Mouse (Mus musculus): ENCODE measurements around the gene Rnase13. TPM values are rescaled to one million over a fixed set of nuclear protein-coding genes. Genes with fewer than 3 reads are reported as not detected.

The Rnase13 gene
- polyA plus RNA-seq (2012; fragmentation: generic; extraction: Trizol): not detected

GRCm38 (mm10) chr14:51922571-51922865 is at the start of gene Rnase13:
Gene Rnase13, minus strand, starts transcription at chr14:51922773.
- no peak for TF ChIP-seq POLR2AphosphoS2 (IDR thresholded peaks at IDR 0.05; ENCODE audit: insufficient read length, low read depth)
- no peak for TF ChIP-seq POLR2A (IDR thresholded peaks at IDR 0.05; ENCODE audit: insufficient read length, low read depth)
- no peak for TF ChIP-seq USF1 (IDR thresholded peaks at IDR 0.05; ENCODE audit: low read depth)
- TF ChIP-seq SRF (IDR thresholded peaks at IDR 0.05; ENCODE audit: control insufficient read depth, insufficient read length, low read depth): no peak
- no peak for TF ChIP-seq MAX (IDR thresholded peaks at IDR 0.05; ENCODE audit: low read depth)
- no peak for TF ChIP-seq MYOD1 (IDR thresholded peaks at IDR 0.05; ENCODE audit: control insufficient read depth in 1 of 3, insufficient read length in 2 of 3, low read depth in 2 of 3)
- no peak for TF ChIP-seq TCF12 (IDR thresholded peaks at IDR 0.05; ENCODE audit: insufficient read depth, poor library complexity, severe bottlenecking)
- no peak for TF ChIP-seq E2F4 (IDR thresholded peaks at IDR 0.05; ENCODE audit: insufficient read depth)
- no peak for TF ChIP-seq MYOG (IDR thresholded peaks at IDR 0.05; ENCODE audit: control insufficient read depth in 1 of 3, insufficient read depth in 1 of 3, insufficient read length in 2 of 3, low read depth in 2 of 3)
- TF ChIP-seq TCF3 (IDR thresholded peaks at IDR 0.05; ENCODE audit: insufficient read length, low read depth): no peak
- no peak for TF ChIP-seq CEBPB (IDR thresholded peaks at IDR 0.05; ENCODE audit: insufficient read depth, poor library complexity, severe bottlenecking)
- TF ChIP-seq REST (IDR thresholded peaks at IDR 0.05; ENCODE audit: insufficient read depth, insufficient read length): no peak
- no peaks in the 10 kb centered on the region for H3K36me3 ChIP-seq (ENCODE audit: control insufficient read depth, insufficient read depth)
- no peaks in the 10 kb centered on the region for H3K79me2 ChIP-seq (ENCODE audit: control insufficient read depth, insufficient read depth)
- no peak within 1 kb of the TSS for H3ac ChIP-seq (ENCODE audit: control insufficient read depth, insufficient read length)
- H3K4me2 ChIP-seq (ENCODE audit: low read depth): no peak within 1 kb of the TSS
- H3K27me3 ChIP-seq (ENCODE audit: control insufficient read depth, insufficient read depth, insufficient read length): peaks cover 4% of the 10 kb centered on the region
- H3K4me3 ChIP-seq: no peak within 1 kb of the TSS

DNA sequence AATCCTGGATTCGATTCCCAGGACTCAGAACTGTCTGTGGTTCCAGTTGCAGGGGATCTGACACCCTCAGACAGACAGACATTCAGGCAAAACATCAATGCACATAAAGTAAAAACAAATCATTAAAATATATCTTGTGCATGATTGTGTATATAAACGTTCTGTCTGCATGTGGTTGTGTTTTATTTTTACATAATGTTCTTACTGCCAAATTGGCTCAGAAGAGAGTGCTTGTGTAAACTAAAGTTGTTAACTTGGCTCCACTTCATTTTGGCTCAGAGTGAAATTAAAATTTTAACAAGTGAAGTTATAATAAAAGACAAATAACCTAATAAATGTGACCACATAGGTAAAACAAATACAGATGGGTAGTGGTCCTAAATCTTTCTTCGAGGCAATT is 44.8 kb upstream of the Rnase13 start:
- no peaks in the 10 kb centered on the region for H3K79me2 ChIP-seq (ENCODE audit: control insufficient read depth, insufficient read depth)
- no peak for TF ChIP-seq POLR2A (IDR thresholded peaks at IDR 0.05; ENCODE audit: insufficient read length, low read depth)
- TF ChIP-seq TCF3 (IDR thresholded peaks at IDR 0.05; ENCODE audit: insufficient read length, low read depth): no peak
- no peak for TF ChIP-seq CEBPB (IDR thresholded peaks at IDR 0.05; ENCODE audit: insufficient read depth, poor library complexity, severe bottlenecking)
- TF ChIP-seq SRF (IDR thresholded peaks at IDR 0.05; ENCODE audit: control insufficient read depth, insufficient read length, low read depth): no peak
- TF ChIP-seq E2F4 (IDR thresholded peaks at IDR 0.05; ENCODE audit: insufficient read depth): no peak
- no peak for TF ChIP-seq USF1 (IDR thresholded peaks at IDR 0.05; ENCODE audit: low read depth)
- no peak for TF ChIP-seq MYOG (IDR thresholded peaks at IDR 0.05; ENCODE audit: control insufficient read depth in 1 of 3, insufficient read depth in 1 of 3, insufficient read length in 2 of 3, low read depth in 2 of 3)
- TF ChIP-seq TCF12 (IDR thresholded peaks at IDR 0.05; ENCODE audit: insufficient read depth, poor library complexity, severe bottlenecking): no peak
- no peak for TF ChIP-seq REST (IDR thresholded peaks at IDR 0.05; ENCODE audit: insufficient read depth, insufficient read length)
- no peak for TF ChIP-seq MAX (IDR thresholded peaks at IDR 0.05; ENCODE audit: low read depth)
- no peak for TF ChIP-seq MYOD1 (IDR thresholded peaks at IDR 0.05; ENCODE audit: control insufficient read depth in 1 of 3, insufficient read length in 2 of 3, low read depth in 2 of 3)
- TF ChIP-seq POLR2AphosphoS2 (IDR thresholded peaks at IDR 0.05; ENCODE audit: insufficient read length, low read depth): no peak
- H3K4me3 ChIP-seq: no peak overlapping the region
- no peaks in the 10 kb centered on the region for H3K27me3 ChIP-seq (ENCODE audit: control insufficient read depth, insufficient read depth, insufficient read length)
- no peaks in the 10 kb centered on the region for H3K36me3 ChIP-seq (ENCODE audit: control insufficient read depth, insufficient read depth)
- H3K4me2 ChIP-seq (ENCODE audit: low read depth): no peak overlapping the region
- no peak overlapping the region for H3ac ChIP-seq (ENCODE audit: control insufficient read depth, insufficient read length)

DNA sequence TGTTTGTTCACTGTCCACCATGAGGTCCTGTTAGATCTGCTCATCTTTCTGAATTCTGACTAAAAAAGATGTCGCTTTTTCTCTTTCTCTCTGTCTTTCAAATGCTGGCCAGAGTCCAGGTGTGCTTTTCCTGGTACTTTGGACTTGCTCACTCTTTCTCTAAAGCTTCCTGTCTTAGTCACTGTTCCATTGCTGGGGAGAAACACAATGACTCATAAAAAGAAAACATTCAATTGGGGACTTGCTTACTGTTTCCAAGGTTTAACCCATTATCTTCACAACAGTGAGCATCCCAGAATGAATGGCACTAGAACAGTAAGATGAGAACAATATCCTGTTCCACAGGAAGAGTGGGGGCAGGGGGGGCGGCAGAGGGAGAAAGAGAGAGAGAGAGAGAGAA is 37.7 kb upstream of the Rnase13 start:
- Histone ChIP-seq H3K27me3 (ENCODE audit: control insufficient read depth, insufficient read depth, insufficient read length) (no peaks in the 10 kb centered on the region), H3K36me3 (ENCODE audit: control insufficient read depth, insufficient read depth) (no peaks in the 10 kb centered on the region), H3K4me2 (ENCODE audit: low read depth) (peak overlapping the region; percentile 32), H3ac (ENCODE audit: control insufficient read depth, insufficient read length) (no peak overlapping the region), H3K79me2 (ENCODE audit: control insufficient read depth, insufficient read depth) (no peaks in the 10 kb centered on the region), H3K4me3 (no peak overlapping the region)
- TF ChIP-seq SRF (IDR thresholded peaks at IDR 0.05; ENCODE audit: control insufficient read depth, insufficient read length, low read depth): no peak

GRCm38 (mm10) chr14:51943336-51943735 is 20.8 kb upstream of the Rnase13 start:
- no peak overlapping the region for H3ac ChIP-seq (ENCODE audit: control insufficient read depth, insufficient read length)
- no peak overlapping the region for H3K4me3 ChIP-seq
- no peaks in the 10 kb centered on the region for H3K79me2 ChIP-seq (ENCODE audit: control insufficient read depth, insufficient read depth)
- no peaks in the 10 kb centered on the region for H3K36me3 ChIP-seq (ENCODE audit: control insufficient read depth, insufficient read depth)
- H3K4me2 ChIP-seq (ENCODE audit: low read depth): no peak overlapping the region
- H3K27me3 ChIP-seq (ENCODE audit: control insufficient read depth, insufficient read depth, insufficient read length): no peaks in the 10 kb centered on the region
- no peak for TF ChIP-seq MYOG (IDR thresholded peaks at IDR 0.05; ENCODE audit: control insufficient read depth in 1 of 3, insufficient read depth in 1 of 3, insufficient read length in 2 of 3, low read depth in 2 of 3)

DNA sequence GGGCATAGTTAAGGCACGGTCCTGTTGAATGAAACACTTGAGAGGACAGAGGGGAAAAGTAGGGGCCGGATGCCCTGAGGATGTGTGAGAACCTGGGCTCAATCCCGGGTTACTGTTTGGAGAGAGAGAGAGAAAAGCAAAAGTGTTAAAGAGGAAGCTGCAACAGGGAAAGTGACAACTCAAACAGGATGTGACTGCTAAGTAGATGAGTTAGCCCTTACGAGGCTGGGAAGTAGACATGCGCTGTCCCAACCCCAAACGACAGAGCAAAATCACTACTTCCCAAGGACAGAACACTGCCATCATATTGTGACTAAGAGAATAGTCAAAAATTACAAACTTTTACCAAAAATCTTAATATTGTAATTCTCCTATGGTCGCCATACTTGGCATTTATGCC is 19.7 kb upstream of the Rnase13 start:
- H3K4me2 ChIP-seq (ENCODE audit: low read depth): no peak overlapping the region
- no peak overlapping the region for H3K4me3 ChIP-seq
- H3K79me2 ChIP-seq (ENCODE audit: control insufficient read depth, insufficient read depth): no peaks in the 10 kb centered on the region
- no peaks in the 10 kb centered on the region for H3K27me3 ChIP-seq (ENCODE audit: control insufficient read depth, insufficient read depth, insufficient read length)
- no peak overlapping the region for H3ac ChIP-seq (ENCODE audit: control insufficient read depth, insufficient read length)
- TF ChIP-seq MYOD1 (IDR thresholded peaks at IDR 0.05; ENCODE audit: control insufficient read depth in 1 of 3, insufficient read length in 2 of 3, low read depth in 2 of 3) (no peak), TCF3 (IDR thresholded peaks at IDR 0.05; ENCODE audit: insufficient read length, low read depth) (no peak), SRF (IDR thresholded peaks at IDR 0.05; ENCODE audit: control insufficient read depth, insufficient read length, low read depth) (no peak), MAX (IDR thresholded peaks at IDR 0.05; ENCODE audit: low read depth) (no peak), CEBPB (IDR thresholded peaks at IDR 0.05; ENCODE audit: insufficient read depth, poor library complexity, severe bottlenecking) (no peak), MYOG (IDR thresholded peaks at IDR 0.05; ENCODE audit: control insufficient read depth in 1 of 3, insufficient read depth in 1 of 3, insufficient read length in 2 of 3, low read depth in 2 of 3) (no peak), E2F4 (IDR thresholded peaks at IDR 0.05; ENCODE audit: insufficient read depth) (no peak), TCF12 (IDR thresholded peaks at IDR 0.05; ENCODE audit: insufficient read depth, poor library complexity, severe bottlenecking) (no peak), POLR2AphosphoS2 (IDR thresholded peaks at IDR 0.05; ENCODE audit: insufficient read length, low read depth) (no peak), REST (IDR thresholded peaks at IDR 0.05; ENCODE audit: insufficient read depth, insufficient read length) (no peak), POLR2A (IDR thresholded peaks at IDR 0.05; ENCODE audit: insufficient read length, low read depth) (no peak)
- H3K36me3 ChIP-seq (ENCODE audit: control insufficient read depth, insufficient read depth): no peaks in the 10 kb centered on the region
